Mouse (Mus musculus) 3134 (cell line): ENCODE data around the gene Adgrg7.

Experiments
- DNase-seq: peaks from one replicate; pipeline ENCODE4 v3.0.0-alpha.2; 2011; ENCODE audit warnings: low spot score; ENCODE audit not compliant: insufficient read length; ENCODE audit errors: extremely low read depth

Gene Adgrg7

GRCm38 (mm10) chr16:56715608-56716007 is 80.0 kb downstream of the Adgrg7 start:
- DNase-seq: no peak

- DNase-seq: no peak
Measured at GRCm38 (mm10) chr16:56710071-56710470, 85.6 kb downstream of the Adgrg7 start.

DNA sequence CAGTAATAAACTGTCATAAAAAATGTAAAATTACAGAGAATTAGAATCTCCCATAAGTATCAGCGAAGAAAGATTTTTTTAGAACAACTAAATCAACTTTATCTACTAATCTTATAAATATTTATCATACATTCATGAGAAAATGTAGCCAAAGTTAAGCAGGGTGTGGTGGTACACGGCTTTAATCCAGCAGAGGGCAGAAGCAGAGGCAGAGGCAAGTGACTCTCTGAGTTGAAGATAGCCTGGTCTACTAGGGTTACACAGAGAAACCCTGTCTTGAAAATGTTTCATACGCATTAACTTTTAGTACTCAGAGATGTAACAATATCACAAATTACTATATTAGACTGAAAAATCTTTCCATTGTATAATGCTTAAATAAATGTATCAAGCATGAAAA is 89.9 kb downstream of the Adgrg7 start:
- no peak for DNase-seq

GRCm38 (mm10) chr16:56700898-56701297 is 94.8 kb downstream of the Adgrg7 start:
- DNase-seq: no peak

DNA sequence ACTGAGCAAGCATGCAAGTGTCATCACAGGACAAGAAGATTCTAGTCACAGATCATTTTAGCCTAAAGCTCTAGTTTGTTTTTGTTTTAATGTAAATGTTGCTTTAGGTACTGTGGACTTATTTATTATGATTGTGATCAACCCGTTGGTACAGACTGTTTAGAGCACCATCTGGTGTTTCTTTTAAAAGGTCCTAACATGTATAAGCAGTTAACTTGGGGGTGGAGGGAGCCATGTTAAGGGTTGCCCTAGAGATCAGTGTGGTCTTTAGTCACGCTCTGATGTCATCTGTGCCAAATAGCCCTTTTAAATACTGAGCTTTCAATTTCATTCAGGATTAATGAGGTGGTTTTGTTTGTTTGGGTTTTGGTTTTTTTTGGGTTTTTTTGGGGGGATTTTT is 99.2 kb downstream of the Adgrg7 start:
- no peak for DNase-seq

DNA sequence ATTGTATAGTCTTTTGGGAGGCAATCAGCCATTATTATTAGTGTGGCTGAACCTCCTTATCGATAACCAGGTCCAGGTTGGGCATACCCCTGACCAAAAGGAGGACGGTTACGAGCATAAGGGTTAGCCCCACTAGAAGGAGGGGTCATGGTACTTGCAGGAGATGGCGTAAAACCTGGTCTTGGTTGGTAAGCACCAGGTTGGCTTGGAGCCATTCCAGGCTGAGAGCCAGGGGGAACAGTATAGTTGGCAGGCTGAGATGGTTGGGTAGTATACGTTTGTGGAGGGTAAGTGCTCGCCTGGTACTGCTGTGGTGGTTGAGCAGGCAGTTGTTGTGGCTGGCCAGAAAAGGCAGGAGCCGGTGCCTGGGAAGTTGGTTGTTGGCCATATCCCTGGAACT is 104.9 kb downstream of the Adgrg7 start:
- DNase-seq: no peak

DNA sequence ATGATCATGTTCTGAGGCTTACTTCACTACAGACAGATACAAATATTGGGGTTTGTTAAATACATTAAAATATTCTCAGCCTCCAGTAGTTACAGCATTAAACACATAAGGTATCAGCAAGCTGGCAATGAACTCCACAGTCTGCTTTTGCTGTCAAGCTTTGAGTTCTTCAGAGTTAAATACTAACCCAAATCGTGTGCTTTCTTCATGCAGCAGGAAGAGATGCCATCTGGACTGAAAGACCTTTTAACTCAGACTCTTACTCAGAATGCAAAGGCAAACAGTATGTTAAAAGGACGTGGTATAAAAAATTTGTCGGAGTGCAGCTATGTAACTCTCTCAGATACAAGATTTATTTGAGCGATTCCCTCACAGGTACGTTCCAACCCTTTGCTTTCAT is 108.9 kb downstream of the Adgrg7 start:
- no peak for DNase-seq

GRCm38 (mm10) chr16:56681010-56681645 is 114.5 kb downstream of the Adgrg7 start:
- no peak for DNase-seq

- no peak for DNase-seq
Measured at GRCm38 (mm10) chr16:56677146-56677545, 118.5 kb downstream of the Adgrg7 start.
